Mouse (Mus musculus) embryo, embryonic 10 days (tissue): ENCODE results near the gene Trat1.

Experiments
- DNase-seq: peaks from one replicate; pipeline ENCODE4 v3.0.0-alpha.2; 2015; ENCODE audit warnings: low spot score

The Trat1 gene

DNA sequence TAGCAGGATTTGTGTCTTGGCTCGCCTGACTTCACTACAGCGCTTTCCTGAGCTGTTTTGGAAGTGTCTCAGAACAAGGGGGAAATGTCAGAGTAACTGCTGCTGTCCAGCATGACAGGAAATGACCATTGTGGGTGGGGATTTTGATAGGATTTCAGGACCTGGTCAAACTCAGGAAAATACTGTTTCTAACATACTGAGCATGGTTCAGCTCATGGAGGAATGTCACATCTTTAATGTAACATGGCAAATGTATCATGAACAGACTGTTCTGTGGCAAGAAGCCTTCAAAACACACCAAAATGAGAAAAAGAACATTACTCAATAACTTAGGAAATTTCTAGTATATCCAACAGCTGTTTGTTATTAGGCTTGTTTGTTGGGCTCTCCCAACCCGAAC lies 52.1 kb downstream of the Trat1 start:
- no peak for DNase-seq

DNA sequence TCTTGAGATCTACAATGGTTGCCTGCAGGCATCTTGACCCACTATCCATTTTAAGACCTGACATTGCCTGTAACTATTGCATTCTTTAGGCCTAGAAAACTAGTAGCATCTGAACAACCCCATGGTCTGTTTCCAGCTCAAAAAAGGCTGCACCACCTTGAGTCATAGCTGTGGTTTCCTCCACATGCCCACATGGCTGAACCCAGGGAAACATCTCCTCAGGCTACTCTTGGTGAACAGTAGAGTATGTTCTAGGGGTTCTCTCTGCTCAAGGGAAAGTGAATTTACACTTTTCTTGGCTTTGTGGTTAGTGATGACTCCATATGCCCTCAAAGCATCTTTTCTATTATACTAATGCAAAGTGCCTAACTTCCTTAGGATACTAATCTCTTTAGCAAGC lies 55.5 kb downstream of the Trat1 start:
- DNase-seq: no peak

DNA sequence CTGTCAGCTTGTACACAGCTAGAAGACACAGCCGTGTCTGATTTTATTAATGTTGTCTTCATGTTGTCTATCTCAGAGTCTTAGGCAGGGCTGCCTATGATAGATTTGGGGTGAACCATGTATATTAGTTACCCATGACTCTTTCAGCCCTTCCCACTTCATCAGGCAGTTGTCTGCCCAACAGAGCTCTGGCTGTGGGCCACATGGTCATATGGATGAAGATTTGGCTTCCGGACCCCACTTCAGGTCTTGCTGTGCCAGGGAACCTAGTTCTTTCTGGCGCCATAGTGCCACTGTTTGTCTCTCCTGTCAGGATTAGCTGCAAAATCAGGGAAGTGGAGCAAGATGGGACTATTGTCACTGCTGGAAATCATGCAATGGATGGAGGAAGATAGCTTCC lies 69.9 kb downstream of the Trat1 start:
- no peak for DNase-seq
